Mouse (Mus musculus) embryonic facial prominence, embryonic 15.5 days (tissue): ENCODE results near the gene Depdc7. TPM values are rescaled to one million over a fixed set of nuclear protein-coding genes. Genes with fewer than 3 reads are reported as not detected.
A peak's percentile ranks its signal among the peaks of the same experiment; 100 is the strongest.

Experiments used
- ATAC-seq: fragments of 200-750 bp; cut with Nextera tagmentation; 2 replicates; pipeline ENCODE4 v1.8.0; 2017; ENCODE audit warnings: low read depth, moderate TSS enrichment; ENCODE audit not compliant: insufficient number of reproducible peaks, low FRiP score, low TSS enrichment
- H3K27ac ChIP-seq: fragments of 300-500 bp; sonication (generic); replicated peaks from 2 replicates; pipeline ENCODE4 v1.5.1; 2015; ENCODE audit warnings: mild to moderate bottlenecking, inconsistent platforms
- H3K27me3 ChIP-seq: fragments of 300-500 bp; sonication (generic); 2 replicates; pipeline ENCODE4 v1.6.1; 2015; ENCODE audit warnings: inconsistent platforms
- H3K36me3 ChIP-seq: fragments of 300-500 bp; sonication (generic); 2 replicates; pipeline ENCODE4 v1.6.1; 2015; ENCODE audit warnings: mild to moderate bottlenecking, inconsistent platforms
- H3K4me1 ChIP-seq: fragments of 300-500 bp; sonication (generic); 2 replicates; pipeline ENCODE4 v1.6.1; 2015; ENCODE audit warnings: inconsistent platforms
- H3K4me2 ChIP-seq: fragments of 300-500 bp; sonication (generic); replicated peaks from 2 replicates; pipeline ENCODE4 v1.6.1; 2015; ENCODE audit warnings: mild to moderate bottlenecking, inconsistent platforms
- H3K4me3 ChIP-seq: fragments of 300-500 bp; sonication (generic); replicated peaks from 2 replicates; pipeline ENCODE4 v1.5.1; 2015; ENCODE audit warnings: mild to moderate bottlenecking, inconsistent platforms
- H3K9ac ChIP-seq: fragments of 300-500 bp; sonication (generic); 2 replicates; pipeline ENCODE4 v1.6.1; 2015; ENCODE audit warnings: inconsistent platforms
- H3K9me3 ChIP-seq: fragments of 300-500 bp; sonication (generic); replicated peaks from 2 replicates; pipeline ENCODE4 v1.6.1; 2016; ENCODE audit warnings: inconsistent platforms
- WGBS: fragments of 180-500 bp; shearing (Covaris S2); methylation state at CpG from one replicate; pipeline ENCODE4 v1.1.7; 2015; 5-methylcytosine and 5-hydroxymethylcytosine counted together
- polyA plus RNA-seq: library from polyadenylated mRNA; unstranded; fragments of >200 nt; fragmentation: Nextera tagmentation; extraction: Ambion mirVana; gene quantifications from 2 replicates; pipeline ENCODE4 v1.2.1, GENCODE M21; 2015

Gene Depdc7
- polyA plus RNA-seq, 1 experiment from 2014 or later: 7.7 TPM

DNA sequence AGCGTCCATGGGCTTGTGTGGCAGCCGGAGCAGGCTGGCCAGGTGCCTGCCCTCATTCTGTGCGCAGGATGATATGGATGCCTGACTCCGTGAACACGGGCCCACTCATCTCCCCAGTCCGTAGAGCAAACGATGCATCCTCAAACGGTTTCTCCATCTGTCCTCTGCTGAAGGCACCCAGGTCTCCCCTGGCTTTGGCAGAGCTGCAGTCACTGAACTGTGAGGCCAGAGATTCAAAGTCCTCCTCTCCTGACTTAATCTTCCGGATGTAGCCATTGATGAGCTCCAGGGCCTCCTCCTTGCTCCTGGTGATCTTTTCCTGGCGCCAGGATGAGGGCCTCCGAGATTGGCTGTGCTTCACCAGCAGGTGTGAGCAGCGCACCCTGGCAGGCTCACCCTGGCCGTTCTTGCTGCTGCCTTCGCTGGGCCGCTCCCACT is 28.4 kb downstream of the Depdc7 start:
- Histone ChIP-seq H3K4me3 (no peak overlapping the region), H3K9ac (no peak overlapping the region), H3K27me3 (no peaks in the 10 kb centered on the region), H3K36me3 (no peaks in the 10 kb centered on the region), H3K4me2 (no peak overlapping the region), H3K4me1 (peaks cover 13% of the 10 kb centered on the region; the same call in 1 of the 2 replicates), H3K9me3 (no peaks in the 10 kb centered on the region), H3K27ac (no peak overlapping the region)
- no peak for ATAC-seq
- 39% methylated on average over 15 of the region's 15 CpGs for whole genome bisulfite sequencing

DNA sequence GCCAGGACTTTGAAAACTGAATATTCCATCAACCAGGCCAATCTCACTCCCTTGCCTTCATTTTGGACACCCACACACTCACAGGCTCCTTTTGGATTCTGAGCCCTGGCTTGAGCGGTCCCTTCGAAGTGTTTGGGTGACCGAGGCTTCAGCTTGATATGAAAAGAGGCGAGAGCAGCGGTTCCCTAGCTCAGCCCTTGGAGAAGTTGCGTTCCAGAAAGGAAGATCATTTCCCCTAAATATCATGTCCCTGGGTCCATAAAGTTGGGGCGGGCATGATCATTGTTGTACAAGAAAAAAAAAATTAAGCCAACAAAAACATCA is 30.2 kb downstream of the Depdc7 start:
- ATAC-seq: peak; percentile 20; the same call in 1 of the 2 replicates
- Histone ChIP-seq H3K4me3 (peak overlapping the region; percentile 78), H3K9me3 (no peaks in the 10 kb centered on the region), H3K36me3 (no peaks in the 10 kb centered on the region), H3K27me3 (no peaks in the 10 kb centered on the region), H3K9ac (peak overlapping the region; percentile 41), H3K4me1 (peaks cover 13% of the 10 kb centered on the region; the same call in 1 of the 2 replicates), H3K4me2 (peak overlapping the region; percentile 71), H3K27ac (peak overlapping the region; percentile 86)
- WGBS: 2% methylated on average over 7 of the region's 7 CpGs

GRCm38 (mm10) chr2:104711585-104712485 is 30.8 kb downstream of the Depdc7 start, which contains the start of gene Tcp11l1:
Gene Tcp11l1 (minus strand): TSS chr2:104712169.
- WGBS: under 1% methylated on average over 95 of the region's 99 CpGs
- Histone ChIP-seq H3K4me1 (peaks cover 13% of the 10 kb centered on the region; the same call in 1 of the 2 replicates), H3K36me3 (no peaks in the 10 kb centered on the region)

DNA sequence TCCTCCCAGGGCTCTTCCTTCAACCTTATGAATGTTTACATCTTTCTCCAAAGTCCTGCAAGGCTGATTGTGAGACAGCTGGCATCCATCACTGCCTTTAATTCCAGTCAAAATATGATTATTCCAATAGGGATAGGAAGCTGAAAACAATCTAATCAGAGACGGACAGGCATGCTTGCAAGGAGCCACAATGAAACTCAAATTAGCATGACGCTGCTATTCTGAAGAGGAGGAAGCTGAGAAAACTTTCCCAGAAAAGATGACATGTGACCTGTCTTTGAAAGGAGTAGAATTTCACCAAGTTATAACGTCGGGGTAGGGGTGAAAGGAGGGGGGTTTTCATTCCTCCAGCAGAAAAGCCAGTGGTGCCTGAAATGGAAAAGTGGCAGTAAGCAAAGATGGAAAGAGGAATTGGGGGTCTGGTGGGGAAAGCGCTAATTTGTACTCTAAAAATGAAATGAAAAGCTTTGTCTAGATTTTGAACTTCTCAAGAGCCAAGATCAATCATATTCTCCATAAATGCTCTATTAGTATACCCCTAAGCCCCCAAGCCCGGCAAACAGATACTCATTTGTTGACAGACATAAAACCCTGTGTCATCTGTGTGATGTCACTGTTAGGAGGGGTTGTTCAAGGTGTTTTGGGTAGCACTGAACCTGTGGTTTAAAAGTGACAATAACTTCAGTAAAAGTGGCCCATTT is 31.9 kb downstream of the Depdc7 start:
- Histone ChIP-seq H3K27me3 (no peaks in the 10 kb centered on the region), H3K4me3 (peak overlapping the region; percentile 78), H3K4me1 (peaks cover 13% of the 10 kb centered on the region; the same call in 1 of the 2 replicates), H3K9me3 (no peaks in the 10 kb centered on the region), H3K4me2 (peak overlapping the region; percentile 71), H3K27ac (no peak overlapping the region), H3K36me3 (peaks cover 1% of the 10 kb centered on the region; the same call in 1 of the 2 replicates), H3K9ac (no peak overlapping the region)
- 19% methylated on average over 6 of the region's 6 CpGs for WGBS
- no peak for ATAC-seq

More at GRCm38 (mm10) chr2:104711585-104712485, 30.8 kb downstream of the Depdc7 start, which contains the start of gene Tcp11l1:
- Histone ChIP-seq H3K4me2 (peak within 1 kb of the TSS; percentile 71), H3K9me3 (no peaks in the 10 kb centered on the region), H3K27me3 (no peaks in the 10 kb centered on the region), H3K27ac (peak within 1 kb of the TSS; percentile 86), H3K9ac (peak within 1 kb of the TSS; percentile 41), H3K4me3 (peak within 1 kb of the TSS; percentile 78)
- peak; percentile 92 for ATAC-seq

- H3K9ac ChIP-seq: no peak overlapping the region
- peaks cover 13% of the 10 kb centered on the region; the same call in 1 of the 2 replicates for H3K4me1 ChIP-seq
- WGBS: 68% methylated on average over 6 of the region's 6 CpGs
- H3K4me2 ChIP-seq: no peak overlapping the region
- peaks cover 4% of the 10 kb centered on the region; the same call in 1 of the 2 replicates for H3K36me3 ChIP-seq
- H3K4me3 ChIP-seq: no peak overlapping the region
- H3K27me3 ChIP-seq: no peaks in the 10 kb centered on the region
- no peak overlapping the region for H3K27ac ChIP-seq
- H3K9me3 ChIP-seq: no peaks in the 10 kb centered on the region
- no peak for ATAC-seq
Measured at GRCm38 (mm10) chr2:104709786-104710337, 32.8 kb downstream of the Depdc7 start.

- Histone ChIP-seq H3K27me3 (no peaks in the 10 kb centered on the region), H3K9me3 (no peaks in the 10 kb centered on the region), H3K4me2 (no peak overlapping the region), H3K27ac (no peak overlapping the region), H3K36me3 (peaks cover 9% of the 10 kb centered on the region; the same call in 1 of the 2 replicates), H3K4me1 (no peaks in the 10 kb centered on the region), H3K4me3 (no peak overlapping the region), H3K9ac (no peak overlapping the region)
- 70% methylated on average over 3 of the region's 3 CpGs for WGBS
- ATAC-seq: no peak
Measured at GRCm38 (mm10) chr2:104704355-104704754, 38.3 kb downstream of the Depdc7 start.

DNA sequence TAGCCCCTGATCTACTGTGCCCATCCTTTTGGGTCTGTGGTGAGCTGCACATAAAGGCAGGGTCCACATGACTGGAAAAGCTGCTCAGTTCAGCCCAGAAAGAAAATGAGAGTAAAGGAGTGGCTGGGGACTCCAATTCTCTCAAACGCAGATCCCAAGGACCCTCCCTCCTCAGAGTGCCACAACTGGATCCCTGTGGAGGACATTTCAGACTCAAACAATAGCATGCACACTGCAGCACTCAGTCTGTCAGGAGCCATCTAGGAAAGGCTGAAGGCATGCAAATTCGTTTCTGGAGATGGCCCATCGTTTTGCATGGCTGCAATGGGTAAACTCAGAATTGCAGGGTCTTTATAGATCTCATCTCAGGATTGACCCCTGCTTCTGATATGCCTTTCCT is 39.5 kb downstream of the Depdc7 start:
- Histone ChIP-seq H3K9me3 (no peaks in the 10 kb centered on the region), H3K4me3 (no peak overlapping the region), H3K9ac (no peak overlapping the region), H3K27me3 (no peaks in the 10 kb centered on the region), H3K27ac (no peak overlapping the region), H3K4me2 (no peak overlapping the region), H3K36me3 (peaks cover 9% of the 10 kb centered on the region; the same call in 1 of the 2 replicates), H3K4me1 (no peaks in the 10 kb centered on the region)
- no peak for ATAC-seq
- 74% methylated on average over 3 of the region's 3 CpGs for WGBS

GRCm38 (mm10) chr2:104699659-104700058 is 43.0 kb downstream of the Depdc7 start:
- Histone ChIP-seq H3K9ac (no peak overlapping the region), H3K36me3 (peaks cover 6% of the 10 kb centered on the region; the same call in 1 of the 2 replicates), H3K4me1 (no peaks in the 10 kb centered on the region), H3K9me3 (no peaks in the 10 kb centered on the region), H3K4me3 (no peak overlapping the region), H3K27me3 (no peaks in the 10 kb centered on the region), H3K27ac (0 out of 2 replicates have a peak overlapping the region, but pooled peaks have one; percentile 39), H3K4me2 (no peak overlapping the region)
- 54% methylated on average over 11 of the region's 11 CpGs for WGBS
- no peak for ATAC-seq

DNA sequence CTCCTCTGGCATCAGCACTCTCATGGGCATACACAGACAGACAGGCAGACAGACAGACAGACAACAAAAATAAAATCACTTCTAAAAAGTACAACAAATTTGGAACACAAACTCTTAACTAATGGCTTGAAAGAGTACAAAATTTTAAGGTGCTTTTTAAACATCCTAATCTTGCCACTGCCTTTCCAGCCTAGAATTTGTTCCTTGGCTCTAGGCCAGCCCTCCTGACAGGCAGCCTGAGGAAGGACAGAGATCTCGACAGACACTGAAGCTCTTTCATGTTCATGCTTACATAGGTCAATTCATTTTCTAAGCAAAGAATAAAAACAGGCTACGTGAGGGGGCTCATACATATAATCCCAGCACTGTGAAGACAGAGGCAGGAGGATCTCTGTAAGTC is 50.1 kb downstream of the Depdc7 start:
- 55% methylated on average over 2 of the region's 2 CpGs for WGBS
- H3K4me3 ChIP-seq: no peak overlapping the region
- peaks cover 3% of the 10 kb centered on the region; the same call in 1 of the 2 replicates for H3K36me3 ChIP-seq
- H3K4me2 ChIP-seq: no peak overlapping the region
- H3K27me3 ChIP-seq: no peaks in the 10 kb centered on the region
- H3K4me1 ChIP-seq: no peaks in the 10 kb centered on the region
- H3K27ac ChIP-seq: no peak overlapping the region
- no peak for ATAC-seq
- H3K9ac ChIP-seq: no peak overlapping the region
- no peaks in the 10 kb centered on the region for H3K9me3 ChIP-seq

GRCm38 (mm10) chr2:104690720-104691119 is 52.0 kb downstream of the Depdc7 start:
- H3K4me2 ChIP-seq: no peak overlapping the region
- no peaks in the 10 kb centered on the region for H3K36me3 ChIP-seq
- WGBS: 77% methylated on average over 4 of the region's 4 CpGs
- H3K4me1 ChIP-seq: no peaks in the 10 kb centered on the region
- no peak overlapping the region for H3K9ac ChIP-seq
- no peak overlapping the region for H3K4me3 ChIP-seq
- ATAC-seq: no peak
- no peaks in the 10 kb centered on the region for H3K9me3 ChIP-seq
- no peak overlapping the region for H3K27ac ChIP-seq
- H3K27me3 ChIP-seq: no peaks in the 10 kb centered on the region

- ATAC-seq: no peak
- Histone ChIP-seq H3K27ac (no peak overlapping the region), H3K4me2 (no peak overlapping the region), H3K36me3 (peaks cover 7% of the 10 kb centered on the region), H3K9me3 (no peaks in the 10 kb centered on the region), H3K27me3 (no peaks in the 10 kb centered on the region), H3K9ac (no peak overlapping the region), H3K4me3 (no peak overlapping the region), H3K4me1 (no peaks in the 10 kb centered on the region)
- WGBS: 82% methylated on average over 8 of the region's 8 CpGs
Measured at GRCm38 (mm10) chr2:104688724-104689123, 54.0 kb downstream of the Depdc7 start.
